Mouse (Mus musculus): ENCODE data around the gene Olfr20. TPM values are rescaled to one million over a fixed set of nuclear protein-coding genes. Genes with fewer than 3 reads are reported as not detected.
"Not testable (repeated sequence)": the region's sequence is repeated elsewhere in the genome, so short reads cannot be mapped to it uniquely, and the experiment has no call there.

Olfr20 gene
- not detected in 2 replicates for polyA plus RNA-seq (2015; fragmentation: Nextera tagmentation; extraction: Ambion mirVana)

DNA sequence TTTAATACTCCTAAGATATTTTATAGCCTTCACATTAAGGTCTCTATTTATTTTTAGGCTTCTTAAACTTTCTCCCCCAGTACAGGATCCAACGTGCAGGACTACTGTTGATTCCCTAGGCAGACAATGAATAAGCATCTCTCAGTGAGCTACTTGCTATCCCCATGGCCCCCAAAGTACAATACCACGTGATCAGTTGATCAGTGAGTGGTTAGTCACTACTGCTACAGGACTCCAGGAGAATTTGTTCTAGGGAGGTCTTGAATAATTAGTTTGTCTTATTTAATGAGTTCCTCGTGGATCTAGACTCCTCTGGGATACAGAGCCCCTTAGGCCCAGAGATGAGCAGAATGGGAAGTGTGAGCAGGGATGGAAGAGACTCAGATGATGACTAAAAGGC lies at the start of gene Olfr20:
Gene Olfr20 (plus strand): TSS at position 301 of the 400 bp plus-strand sequence.
- H3K4me1 ChIP-seq (ENCODE audit: control insufficient read depth, insufficient read depth, low read length) = no peaks in the 10 kb centered on the region
- H3K4me2 ChIP-seq (ENCODE audit: low read length) = no peak within 1 kb of the TSS
- no peaks in the 10 kb centered on the region for H3K36me3 ChIP-seq (ENCODE audit: control insufficient read depth, insufficient read depth, low read length)
- H3K9me3 ChIP-seq (replicated peaks; ENCODE audit: control insufficient read depth, low read length, poor library complexity, severe bottlenecking) = no peaks in the 10 kb centered on the region
- no peak within 1 kb of the TSS for H3K9ac ChIP-seq (ENCODE audit: low read depth, low read length)
- no peak for ATAC-seq
- H3K4me3 ChIP-seq (ENCODE audit: low read depth, low read length) = no peak within 1 kb of the TSS
- H3K27me3 ChIP-seq (ENCODE audit: control insufficient read depth, insufficient read depth, low read depth, low read length) = no peaks in the 10 kb centered on the region
- 47% methylated on average over 3 of the region's 3 CpGs for WGBS
- no peak within 1 kb of the TSS for H3K27ac ChIP-seq (ENCODE audit: low read length)

DNA sequence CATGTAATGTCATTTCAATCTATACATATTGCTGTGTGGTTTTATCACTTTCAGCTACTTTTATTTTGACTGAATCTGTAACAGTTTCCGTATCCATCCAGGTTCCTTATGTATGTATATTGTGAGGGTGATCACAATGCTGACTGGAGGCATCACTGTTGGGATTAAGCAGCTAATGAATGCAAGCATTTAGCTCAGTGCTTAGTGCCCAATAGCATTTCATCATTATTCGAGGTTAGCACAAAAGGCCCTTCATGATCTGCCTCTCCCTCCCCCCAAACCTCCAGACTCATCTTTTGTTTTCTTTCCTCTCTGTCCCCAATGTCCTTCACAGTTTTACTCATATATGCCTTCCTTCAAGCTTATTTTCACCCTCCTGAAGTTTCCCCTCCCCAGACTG lies 47.5 kb upstream of the Olfr20 start:
- H3K27me3 ChIP-seq (ENCODE audit: control insufficient read depth, insufficient read depth, low read depth, low read length) = no peaks in the 10 kb centered on the region
- ATAC-seq = no peak
- 14% methylated on average over 2 of the region's 2 CpGs for WGBS

DNA sequence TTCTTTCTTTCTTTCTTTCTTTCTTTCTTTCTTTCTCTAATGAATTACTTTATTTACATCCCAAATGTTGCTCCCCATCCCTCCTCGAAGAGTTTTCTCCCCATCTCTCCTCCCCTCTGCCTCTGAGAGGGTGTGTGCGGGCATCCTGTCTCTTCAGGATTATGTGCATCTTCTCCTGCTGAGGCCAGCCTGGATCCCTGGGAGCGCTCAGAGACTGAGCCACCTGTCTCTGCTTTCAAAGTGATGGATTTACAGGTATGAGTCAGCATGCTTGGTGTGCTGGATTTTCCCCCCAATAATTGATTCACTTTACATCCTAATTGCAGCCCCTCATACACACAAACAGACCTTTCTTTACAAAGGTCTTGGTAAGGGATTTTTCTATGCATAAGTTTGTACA lies 34.6 kb upstream of the Olfr20 start:
- H3K27ac ChIP-seq (ENCODE audit: low read length) = no peak overlapping the region
- H3K4me1 ChIP-seq (ENCODE audit: control insufficient read depth, insufficient read depth, low read length) = no peaks in the 10 kb centered on the region
- H3K4me3 ChIP-seq (ENCODE audit: low read depth, low read length) = no peak overlapping the region
- no peaks in the 10 kb centered on the region for H3K36me3 ChIP-seq (ENCODE audit: control insufficient read depth, insufficient read depth, low read length)
- no peak overlapping the region for H3K9ac ChIP-seq (ENCODE audit: low read depth, low read length)
- no peak for ATAC-seq
- no peaks in the 10 kb centered on the region for H3K27me3 ChIP-seq (ENCODE audit: control insufficient read depth, insufficient read depth, low read depth, low read length)
- 38% methylated on average over 3 of the region's 3 CpGs for WGBS
- H3K4me2 ChIP-seq (ENCODE audit: low read length) = no peak overlapping the region
- no peaks in the 10 kb centered on the region for H3K9me3 ChIP-seq (replicated peaks; ENCODE audit: control insufficient read depth, low read length, poor library complexity, severe bottlenecking)

More for the DNA sequence above, 47.5 kb upstream of the Olfr20 start:
- Histone ChIP-seq H3K9ac (ENCODE audit: low read depth, low read length) (no peak overlapping the region), H3K4me2 (ENCODE audit: low read length) (no peak overlapping the region), H3K9me3 (replicated peaks; ENCODE audit: control insufficient read depth, low read length, poor library complexity, severe bottlenecking) (no peaks in the 10 kb centered on the region), H3K27ac (ENCODE audit: low read length) (no peak overlapping the region), H3K4me3 (ENCODE audit: low read depth, low read length) (no peak overlapping the region), H3K36me3 (ENCODE audit: control insufficient read depth, insufficient read depth, low read length) (no peaks in the 10 kb centered on the region), H3K4me1 (ENCODE audit: control insufficient read depth, insufficient read depth, low read length) (no peaks in the 10 kb centered on the region)

DNA sequence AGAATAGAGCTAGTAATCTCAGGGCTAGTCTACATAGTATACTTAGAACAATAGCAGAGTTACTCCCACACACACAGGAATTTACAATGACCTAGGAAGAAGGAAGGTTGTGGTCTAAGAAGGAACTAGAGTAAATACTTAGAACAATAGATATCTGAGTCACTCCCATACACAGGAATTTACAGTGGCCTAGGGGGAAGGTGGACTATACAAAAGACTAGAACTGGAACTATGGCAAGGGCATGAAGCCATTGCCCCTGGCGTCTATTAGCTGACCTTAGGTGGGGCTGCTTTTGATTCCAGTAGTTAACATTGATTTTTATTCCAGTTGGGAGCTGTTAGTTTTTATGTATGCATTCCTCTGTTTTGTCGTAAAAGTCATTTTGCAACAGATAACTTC lies 32.0 kb upstream of the Olfr20 start:
- H3K9me3 ChIP-seq (replicated peaks; ENCODE audit: control insufficient read depth, low read length, poor library complexity, severe bottlenecking); H3K27ac ChIP-seq (ENCODE audit: low read length); H3K27me3 ChIP-seq (ENCODE audit: control insufficient read depth, insufficient read depth, low read depth, low read length); H3K4me3 ChIP-seq (ENCODE audit: low read depth, low read length); H3K9ac ChIP-seq (ENCODE audit: low read depth, low read length); H3K4me1 ChIP-seq (ENCODE audit: control insufficient read depth, insufficient read depth, low read length); H3K4me2 ChIP-seq (ENCODE audit: low read length); H3K36me3 ChIP-seq (ENCODE audit: control insufficient read depth, insufficient read depth, low read length); ATAC-seq: not testable (repeated sequence)
- WGBS = 80% methylated on average over 2 of the region's 2 CpGs

DNA sequence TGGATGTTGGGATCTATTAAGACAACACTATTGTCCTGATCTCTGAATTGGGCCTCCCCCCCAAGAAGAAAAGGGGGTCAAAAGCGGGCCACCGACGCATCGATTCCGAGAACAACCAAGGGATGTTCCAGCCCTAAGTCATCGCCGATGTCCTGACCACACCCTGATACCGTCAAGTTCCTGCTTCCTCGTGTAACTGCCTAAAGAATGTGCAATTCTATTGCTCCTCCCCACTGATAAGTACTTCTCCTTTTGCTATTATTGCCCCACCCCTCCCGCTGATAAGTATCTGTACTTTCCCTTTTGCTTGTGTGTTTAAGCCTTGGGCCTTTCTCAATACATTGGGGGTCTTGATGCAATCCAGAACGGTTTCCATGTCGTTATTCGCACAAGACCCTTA lies 29.5 kb upstream of the Olfr20 start:
- H3K27me3 ChIP-seq (ENCODE audit: control insufficient read depth, insufficient read depth, low read depth, low read length); ATAC-seq; H3K36me3 ChIP-seq (ENCODE audit: control insufficient read depth, insufficient read depth, low read length); H3K9me3 ChIP-seq (replicated peaks; ENCODE audit: control insufficient read depth, low read length, poor library complexity, severe bottlenecking); H3K4me2 ChIP-seq (ENCODE audit: low read length); H3K4me3 ChIP-seq (ENCODE audit: low read depth, low read length); H3K9ac ChIP-seq (ENCODE audit: low read depth, low read length); H3K27ac ChIP-seq (ENCODE audit: low read length); H3K4me1 ChIP-seq (ENCODE audit: control insufficient read depth, insufficient read depth, low read length): not testable (repeated sequence)
- WGBS = 94% methylated on average over 13 of the region's 13 CpGs

DNA sequence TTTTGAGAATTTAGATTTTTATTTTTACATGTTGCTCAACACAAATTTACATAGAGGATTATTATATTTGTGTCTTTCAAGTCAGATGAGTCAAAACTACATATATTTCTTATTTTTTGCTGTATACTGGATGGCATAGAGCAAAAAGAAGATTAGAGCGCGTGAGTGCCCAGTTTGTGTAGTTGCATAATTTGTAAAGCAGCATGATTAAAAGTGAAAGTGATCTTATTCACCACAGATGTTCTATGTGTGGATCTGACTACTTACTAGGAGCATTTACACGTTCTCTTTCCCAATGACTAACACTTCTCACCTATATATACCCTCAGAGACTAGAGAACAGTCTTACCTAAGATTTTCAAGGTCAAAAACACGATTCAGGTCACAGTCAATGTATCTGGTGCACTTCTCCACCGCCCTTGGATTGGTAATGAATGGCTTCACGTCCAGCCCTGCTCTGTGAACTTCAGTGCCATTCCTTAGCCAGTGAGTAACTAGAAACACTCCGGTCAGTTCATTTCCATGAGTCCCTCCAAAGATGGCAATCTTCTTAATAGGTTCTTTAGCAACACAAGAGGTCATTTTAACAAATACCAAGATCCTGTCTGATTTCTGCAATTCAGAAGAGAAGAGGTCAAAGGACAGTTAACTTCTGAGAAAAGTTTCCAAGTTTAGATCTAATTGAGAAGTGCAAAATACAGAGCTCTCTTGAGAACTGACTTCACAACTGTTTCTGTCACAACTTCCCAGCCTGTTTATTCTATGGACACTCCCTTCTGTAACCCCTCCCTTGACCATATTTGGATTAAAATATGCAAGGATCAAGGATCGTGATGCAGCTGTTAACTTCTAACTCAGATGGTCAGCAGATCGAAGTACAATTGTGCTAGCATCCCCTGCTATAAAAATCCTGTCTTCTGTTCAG lies 26.4 kb upstream of the Olfr20 start:
- no peak for ATAC-seq
- H3K4me1 ChIP-seq (ENCODE audit: control insufficient read depth, insufficient read depth, low read length) = no peaks in the 10 kb centered on the region

DNA sequence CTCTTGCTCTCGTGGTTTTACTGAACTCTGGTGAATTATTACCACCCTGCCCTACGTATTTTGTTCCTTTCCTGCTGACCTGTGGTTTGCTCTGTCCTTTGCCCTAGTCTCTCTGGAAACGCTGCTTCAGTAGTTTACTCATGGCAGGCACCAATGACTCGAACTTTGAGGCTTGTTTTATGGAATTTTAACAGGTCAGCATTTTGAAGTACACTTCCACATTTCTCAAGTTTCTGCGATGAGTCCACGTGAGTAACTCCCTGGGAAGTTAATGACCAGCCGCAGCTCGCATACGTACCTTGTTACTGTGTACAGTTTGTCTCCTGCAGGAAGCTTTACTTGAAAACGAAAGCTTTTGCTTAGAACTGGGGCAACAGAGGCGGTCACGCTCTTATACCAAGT lies 24.1 kb upstream of the Olfr20 start:
- ATAC-seq = no peak
- Histone ChIP-seq H3K9me3 (replicated peaks; ENCODE audit: control insufficient read depth, low read length, poor library complexity, severe bottlenecking) (no peaks in the 10 kb centered on the region), H3K27me3 (ENCODE audit: control insufficient read depth, insufficient read depth, low read depth, low read length) (no peaks in the 10 kb centered on the region), H3K4me3 (ENCODE audit: low read depth, low read length) (no peak overlapping the region), H3K36me3 (ENCODE audit: control insufficient read depth, insufficient read depth, low read length) (no peaks in the 10 kb centered on the region), H3K27ac (ENCODE audit: low read length) (no peak overlapping the region), H3K9ac (ENCODE audit: low read depth, low read length) (no peak overlapping the region), H3K4me2 (ENCODE audit: low read length) (no peak overlapping the region), H3K4me1 (ENCODE audit: control insufficient read depth, insufficient read depth, low read length) (no peaks in the 10 kb centered on the region)
- WGBS = 67% methylated on average over 12 of the region's 12 CpGs

More for the DNA sequence above, 26.4 kb upstream of the Olfr20 start:
- Histone ChIP-seq H3K36me3 (ENCODE audit: control insufficient read depth, insufficient read depth, low read length) (no peaks in the 10 kb centered on the region), H3K27ac (ENCODE audit: low read length) (no peak overlapping the region), H3K27me3 (ENCODE audit: control insufficient read depth, insufficient read depth, low read depth, low read length) (no peaks in the 10 kb centered on the region), H3K4me2 (ENCODE audit: low read length) (no peak overlapping the region), H3K4me3 (ENCODE audit: low read depth, low read length) (no peak overlapping the region), H3K9ac (ENCODE audit: low read depth, low read length) (no peak overlapping the region), H3K9me3 (replicated peaks; ENCODE audit: control insufficient read depth, low read length, poor library complexity, severe bottlenecking) (no peaks in the 10 kb centered on the region)
- 76% methylated on average over 9 of the region's 9 CpGs for WGBS

DNA sequence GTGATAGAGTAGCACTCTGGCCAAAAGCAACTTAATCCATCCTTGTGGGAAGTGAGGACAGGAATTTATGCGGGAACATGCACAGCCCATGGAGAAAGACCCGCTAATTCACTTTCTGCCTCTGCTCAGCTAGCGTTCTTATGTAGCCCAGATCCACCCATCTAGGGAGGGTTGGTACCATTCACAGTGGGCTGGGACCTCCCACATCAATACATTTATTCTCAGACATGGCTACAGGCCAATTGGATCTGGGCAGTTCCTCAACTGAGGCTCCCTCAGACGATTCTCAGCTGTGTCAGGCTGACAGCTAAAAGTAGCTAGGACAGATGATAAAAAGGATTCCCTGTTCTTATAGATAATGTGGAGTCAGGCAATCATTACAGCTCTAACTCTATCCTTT lies 23.2 kb upstream of the Olfr20 start:
- no peak for ATAC-seq
- 67% methylated on average over 4 of the region's 4 CpGs for WGBS
- H3K9me3 ChIP-seq (replicated peaks; ENCODE audit: control insufficient read depth, low read length, poor library complexity, severe bottlenecking) = no peaks in the 10 kb centered on the region

DNA sequence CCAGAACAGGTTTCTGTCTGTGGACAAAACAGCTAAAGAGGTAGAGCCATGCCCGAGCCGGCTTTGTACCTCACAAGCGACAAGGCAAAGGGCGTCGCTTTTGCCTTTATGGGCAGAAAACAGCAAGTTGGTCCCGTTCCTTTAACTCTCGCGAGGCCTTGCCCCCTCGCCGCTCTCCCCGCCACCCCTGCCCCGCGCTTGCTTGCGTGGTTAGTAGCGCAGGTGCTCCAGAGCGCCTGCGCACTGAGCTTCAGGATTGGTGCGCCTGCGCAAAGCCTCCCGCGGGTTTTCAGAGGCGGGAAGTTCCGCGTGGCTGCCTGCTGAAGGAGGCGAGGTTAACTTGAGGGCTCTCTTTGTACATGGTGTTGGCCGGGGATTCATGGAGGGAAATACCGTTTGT lies 21.1 kb upstream of the Olfr20 start, which contains the start of the genes Aspa, Gm49340 and Spata22:
Gene Aspa (minus strand): TSS at position 155 of the 400 bp plus-strand sequence.
Gene Gm49340 (plus strand): TSS at position 300 of the 400 bp plus-strand sequence.
Gene Spata22 (plus strand): TSS at position 300 of the 400 bp plus-strand sequence.
- no peak within 1 kb of the TSS for H3K4me3 ChIP-seq (ENCODE audit: low read depth, low read length)
- no peak for ATAC-seq
- no peaks in the 10 kb centered on the region for H3K4me1 ChIP-seq (ENCODE audit: control insufficient read depth, insufficient read depth, low read length)
- H3K9me3 ChIP-seq (replicated peaks; ENCODE audit: control insufficient read depth, low read length, poor library complexity, severe bottlenecking) = no peaks in the 10 kb centered on the region
- no peak within 1 kb of the TSS for H3K4me2 ChIP-seq (ENCODE audit: low read length)
- no peaks in the 10 kb centered on the region for H3K27me3 ChIP-seq (ENCODE audit: control insufficient read depth, insufficient read depth, low read depth, low read length)
- H3K27ac ChIP-seq (ENCODE audit: low read length) = no peak within 1 kb of the TSS
- no peaks in the 10 kb centered on the region for H3K36me3 ChIP-seq (ENCODE audit: control insufficient read depth, insufficient read depth, low read length)
- no peak within 1 kb of the TSS for H3K9ac ChIP-seq (ENCODE audit: low read depth, low read length)
- 82% methylated on average over 27 of the region's 27 CpGs for WGBS

More for the DNA sequence above, 23.2 kb upstream of the Olfr20 start:
- H3K4me3 ChIP-seq (ENCODE audit: low read depth, low read length) = no peak overlapping the region
- H3K36me3 ChIP-seq (ENCODE audit: control insufficient read depth, insufficient read depth, low read length) = no peaks in the 10 kb centered on the region
- H3K4me1 ChIP-seq (ENCODE audit: control insufficient read depth, insufficient read depth, low read length) = no peaks in the 10 kb centered on the region
- no peaks in the 10 kb centered on the region for H3K27me3 ChIP-seq (ENCODE audit: control insufficient read depth, insufficient read depth, low read depth, low read length)
- H3K4me2 ChIP-seq (ENCODE audit: low read length) = no peak overlapping the region
- no peak overlapping the region for H3K27ac ChIP-seq (ENCODE audit: low read length)
- H3K9ac ChIP-seq (ENCODE audit: low read depth, low read length) = no peak overlapping the region

Data from midbrain, embryonic 16.5 days (tissue).